Comparison of ENCODE assay signal across 31 mouse cellular contexts in genomic region chr11:82719294-82719693, GRCm38 (mm10). TPM values are rescaled to one million over a fixed set of nuclear protein-coding genes. Genes with fewer than 3 reads are reported as not detected.
DNase-seq lines count a peak whose midpoint lies in the region; ATAC-seq and TF ChIP-seq lines count a peak whose summit lies in the region.
"Had no signal": no experiment of that assay in that cellular context is flagged by ENCODE, and none has a peak within 500 bp of the region (broad histone marks: within the 10 kb centered on the region; RNA-seq: fewer than 3 reads in every experiment).

No protein-coding gene starts in this region.

- no peaks in the 10 kb centered on the region for H3K4me1 ChIP-seq in CH12.LX (ENCODE audit: control insufficient read depth in 1 of 2, insufficient read depth in 2 of 2)
- H3K4me1 ChIP-seq in ES-E14 (ENCODE audit: control insufficient read depth in 2 of 2, insufficient read depth in 2 of 2, low read length in 2 of 2, poor library complexity in 1 of 2), result 0 out of 4 replicates have a peak, but pooled peaks cover 0 to 2% of the 10 kb centered on the region in 2 experiments
- H3K4me1 ChIP-seq: embryonic facial prominence, embryonic 10.5 days; embryonic facial prominence, embryonic 13.5 days; forebrain, embryonic 12.5 days; forebrain, embryonic 15.5 days; heart, embryonic 10.5 days; heart, embryonic 13.5 days; hindbrain, embryonic 13.5 days; intestine, embryonic 15.5 days had no signal

- DNase-seq in CH12.LX (ENCODE audit: extremely low read depth) (no peak), ES-E14 (ENCODE audit: low read depth, low spot score) (no peak)
- DNase-seq in cerebellum, adult 9-11 months, result no peak
- DNase-seq in embryo, embryonic 10.5 days (ENCODE audit: low spot score), result no peak
- no peak for DNase-seq in left cerebral cortex, adult 9 months (ENCODE audit: low spot score in 2 of 2)
- DNase-seq: adrenal gland, adult 8-10 months; adrenal gland, postnatal 25 days; B cell, adult 2 months; cerebellum, adult 11-12 months; cerebellum, adult 8-10 months; cerebellum, postnatal 14 days; embryo, embryonic 11 days; gastrocnemius, postnatal 10 days; gastrocnemius, postnatal 36 days; heart, adult 18-20 months; heart, postnatal 14 days; heart, postnatal 4 days; kidney, adult 11 months had no signal

- peaks cover 5% of the 10 kb centered on the region for H3K27me3 ChIP-seq in CH12.LX (replicated peaks)
- H3K27me3 ChIP-seq: embryonic facial prominence, embryonic 13.5 days; forebrain, embryonic 12.5 days; forebrain, embryonic 15.5 days; heart, embryonic 13.5 days; hindbrain, embryonic 13.5 days; intestine, embryonic 15.5 days had no signal

- H3K9me3 ChIP-seq in CH12.LX (replicated peaks; ENCODE audit: low read length) (no peaks in the 10 kb centered on the region), ES-E14 (ENCODE audit: control insufficient read depth, insufficient read depth, low read depth, low read length) (no peaks in the 10 kb centered on the region)
- H3K9me3 ChIP-seq: embryonic facial prominence, embryonic 10.5 days; embryonic facial prominence, embryonic 13.5 days; forebrain, embryonic 12.5 days; forebrain, embryonic 15.5 days; heart, embryonic 10.5 days; heart, embryonic 13.5 days; hindbrain, embryonic 13.5 days; intestine, embryonic 15.5 days had no signal

- no peak overlapping the region for H3K9ac ChIP-seq in CH12.LX (ENCODE audit: insufficient read depth, low read depth)
- H3K9ac ChIP-seq in ES-E14 (ENCODE audit: insufficient read depth, low read depth, low read length, poor library complexity, severe bottlenecking), result no peak overlapping the region
- H3K9ac ChIP-seq: embryonic facial prominence, embryonic 13.5 days; forebrain, embryonic 12.5 days; forebrain, embryonic 15.5 days; heart, embryonic 13.5 days; hindbrain, embryonic 13.5 days; intestine, embryonic 15.5 days had no signal

- H3K4me3 ChIP-seq in CH12.LX (replicated peaks in 1 of 3; ENCODE audit: low read depth in 2 of 3, low read length in 2 of 3, poor library complexity in 1 of 3) (no peak overlapping the region), ES-E14 (ENCODE audit: insufficient read depth in 1 of 2, low read depth in 1 of 2, low read length in 2 of 2, poor library complexity in 1 of 2, severe bottlenecking in 1 of 2) (peak overlapping the region in 1 of 2 experiments; percentile 15; a peak in 1 of 4 replicates)
- H3K4me3 ChIP-seq: embryonic facial prominence, embryonic 10.5 days; embryonic facial prominence, embryonic 13.5 days; erythroblast, embryonic 14.5 days; forebrain, embryonic 12.5 days; forebrain, embryonic 15.5 days; heart, embryonic 10.5 days; heart, embryonic 13.5 days; hindbrain, embryonic 13.5 days; intestine, embryonic 15.5 days had no signal

- no peak for TF ChIP-seq EP300 in CH12.LX (IDR thresholded peaks at IDR 0.05; ENCODE audit: low read length)

- no peak for TF ChIP-seq RAD21 in CH12.LX (IDR thresholded peaks at IDR 0.05; ENCODE audit: low read depth, low read length)

- no peaks in the 10 kb centered on the region for H3K36me3 ChIP-seq in CH12.LX (replicated peaks in 1 of 2; ENCODE audit: control insufficient read depth in 1 of 2, insufficient read depth in 1 of 2, low read length in 1 of 2)
- H3K36me3 ChIP-seq in ES-E14 (ENCODE audit: control insufficient read depth, insufficient read depth, low read length, poor library complexity, severe bottlenecking), result no peaks in the 10 kb centered on the region
- H3K36me3 ChIP-seq: embryonic facial prominence, embryonic 10.5 days; embryonic facial prominence, embryonic 13.5 days; forebrain, embryonic 12.5 days; forebrain, embryonic 15.5 days; heart, embryonic 10.5 days; heart, embryonic 13.5 days; hindbrain, embryonic 13.5 days; intestine, embryonic 15.5 days had no signal

- no peak overlapping the region for H3K27ac ChIP-seq in CH12.LX (ENCODE audit: insufficient read depth, low read depth)
- H3K27ac ChIP-seq in ES-E14 (ENCODE audit: insufficient read depth, low read depth, low read length, poor library complexity, severe bottlenecking), result no peak overlapping the region
- H3K27ac ChIP-seq: embryonic facial prominence, embryonic 10.5 days; embryonic facial prominence, embryonic 13.5 days; forebrain, embryonic 12.5 days; forebrain, embryonic 15.5 days; heart, embryonic 10.5 days; heart, embryonic 13.5 days; hindbrain, embryonic 13.5 days; intestine, embryonic 15.5 days had no signal

- no peak overlapping the region for H3K4me2 ChIP-seq in CH12.LX (ENCODE audit: insufficient read depth, low read depth, poor library complexity, severe bottlenecking)
- H3K4me2 ChIP-seq: embryonic facial prominence, embryonic 13.5 days; forebrain, embryonic 12.5 days; forebrain, embryonic 15.5 days; heart, embryonic 13.5 days; hindbrain, embryonic 13.5 days; intestine, embryonic 15.5 days had no signal

- H3K79me2 ChIP-seq in CH12.LX (replicated peaks; ENCODE audit: control insufficient read depth, extremely low read depth, insufficient read depth, poor library complexity, severe bottlenecking), result no peaks in the 10 kb centered on the region

- in situ Hi-C loops in CH12.LX (cut with MboI; ENCODE audit: low pct_ligation_motif_present, low pct_unique_long_range_greater_than_20kb, low sequenced_read_pairs), result no loop called here
- in situ Hi-C loops in ES-E14 (cut with MboI; ENCODE audit: low sequenced_read_pairs in 2 of 2, unreplicated experiment in 2 of 2), result loop anchor here in 1 of 2 experiments (25.0 kb wide), 1 partner anchor 482 kb away; no protein-coding TSS in a partner anchor

- no peak for TF ChIP-seq CTCF in CH12.LX (conservative IDR thresholded peaks at IDR 0.05 in 1 of 2, IDR thresholded peaks at IDR 0.05 in 1 of 2; ENCODE audit: low read depth in 2 of 2, low read length in 2 of 2)

- ATAC-seq in granulocyte monocyte progenitor cell, adult 5-6 weeks (replicated peaks; ENCODE audit: poor library complexity, severe bottlenecking), result peak; percentile 53
- peak; percentile 44; the same call in 1 of the 2 replicates for ATAC-seq in megakaryocyte progenitor cell, adult 5-6 weeks (replicated peaks; ENCODE audit: poor library complexity)
- ATAC-seq: activated CD4-positive, CD25-positive, alpha-beta regulatory T cell, adult 4 months; forebrain, embryonic 15.5 days; hindbrain, embryonic 16.5 days; intestine, embryonic 15.5 days had no signal

- TF ChIP-seq POLR2A in CH12.LX (IDR thresholded peaks at IDR 0.05; ENCODE audit: low read depth, low read length), result no peak

- dilution Hi-C loops in CH12.LX (cut with MboI; ENCODE audit: extremely low pct_ligation_motif_present, extremely low pct_unique_long_range_greater_than_20kb, low sequenced_read_pairs), result no loop called here

TF ChIP-seq in CH12.LX, 34 proteins besides CTCF, POLR2A, EP300 and RAD21:
- TF ChIP-seq CHD1 (IDR thresholded peaks at IDR 0.05; ENCODE audit: low read depth, low read length) (no peak), MAFK (IDR thresholded peaks at IDR 0.05; ENCODE audit: insufficient replicate concordance, low read length) (0 out of 2 replicates have a peak, but pooled peaks have one; percentile 37)

TF ChIP-seq in ES-E14, 5 proteins besides CTCF, POLR2A, EP300 and RAD21:
- TF ChIP-seq MAFK (IDR thresholded peaks at IDR 0.05; ENCODE audit: insufficient read depth, low read depth, low read length), result peak; percentile 84
- TF ChIP-seq CHD2 (IDR thresholded peaks at IDR 0.05; ENCODE audit: low read depth, low read length), result no peak
TF ChIP-seq in ES-E14: peak in this region for 1.

RNA-seq across cellular contexts. Expression of gene Cct6b, which starts 44.8 kb away (rescaled TPM):
- total RNA-seq in CH12.LX (2012; rRNA removed) (0.25 and 0.64 TPM in 2 replicates), CH12.LX (2014; rRNA removed) (0.44 and 0.58 TPM in 2 replicates), ES-E14 (2012; rRNA removed) (0.63 and 0.98 TPM in 2 replicates)
- 0.24 and 0.27 TPM in 2 replicates for polyA plus RNA-seq in CH12.LX (2012; ENCODE audit: insufficient read length, low read depth)
- total RNA-seq in granulocyte monocyte progenitor cell, adult 5-6 weeks (2014; fragmentation: Nextera tagmentation), result 0.19 and 0.88 TPM in 2 replicates
- 0.34 TPM in 1 of 2 replicates, not detected in the other for total RNA-seq in granulocyte monocyte progenitor cell, adult 5-6 weeks (2017)
- 0.30 and 0.32 TPM in 2 replicates for total RNA-seq in megakaryocyte progenitor cell, adult 5-6 weeks (2015)
- 0.08 and 0.37 TPM in 2 replicates for total RNA-seq in megakaryocyte progenitor cell, adult 5-6 weeks (2017)

RNA-seq across cellular contexts. Expression of gene Zfp830, which starts 44.9 kb away (rescaled TPM):
- total RNA-seq in CH12.LX (2012; rRNA removed) (32.4 and 39.9 TPM in 2 replicates), CH12.LX (2014; rRNA removed) (28.7 and 29.9 TPM in 2 replicates), ES-E14 (2012; rRNA removed) (24.6 and 34.8 TPM in 2 replicates)
- polyA plus RNA-seq in CH12.LX (2012; ENCODE audit: insufficient read length, low read depth), result 38.7 and 44.2 TPM in 2 replicates
- total RNA-seq in granulocyte monocyte progenitor cell, adult 5-6 weeks (2014; fragmentation: Nextera tagmentation), result 13.9 and 15.2 TPM in 2 replicates
- 44.3 and 46.4 TPM in 2 replicates for total RNA-seq in granulocyte monocyte progenitor cell, adult 5-6 weeks (2017)
- 20.1 and 20.8 TPM in 2 replicates for total RNA-seq in megakaryocyte progenitor cell, adult 5-6 weeks (2015)
- total RNA-seq in megakaryocyte progenitor cell, adult 5-6 weeks (2017), result 46.3 and 54.1 TPM in 2 replicates
